Comparison of ENCODE assay signal across 32 mouse cellular contexts in genomic region chr1:153155364-153155763, GRCm38 (mm10). TPM values are rescaled to one million over a fixed set of nuclear protein-coding genes. Genes with fewer than 3 reads are reported as not detected.
A peak's percentile ranks its signal among the peaks of the same experiment; 100 is the strongest.
DNase-seq lines count a peak whose midpoint lies in the region; ATAC-seq and TF ChIP-seq lines count a peak whose summit lies in the region.
"Had no signal": no experiment of that assay in that cellular context is flagged by ENCODE, and none has a peak within 500 bp of the region (broad histone marks: within the 10 kb centered on the region; RNA-seq: fewer than 3 reads in every experiment).

No protein-coding gene starts in this region.

- 0 out of 2 replicates have a peak overlapping the region, but pooled peaks have one; percentile 28 for H3K27ac ChIP-seq in gastrocnemius, adult 2 months
- H3K27ac ChIP-seq in heart, embryonic 13.5 days (replicated peaks): 0 out of 2 replicates have a peak overlapping the region, but pooled peaks have one; percentile 7
- no peak overlapping the region for H3K27ac ChIP-seq in heart, embryonic 10.5 days
- no peak overlapping the region for H3K27ac ChIP-seq in heart, postnatal 0 days (ENCODE audit: low read depth)
- H3K27ac ChIP-seq: embryonic facial prominence, embryonic 13.5 days; hindbrain, embryonic 10.5 days; hindbrain, embryonic 15.5 days; kidney, embryonic 15.5 days; layer of hippocampus, adult 2 months; left cerebral cortex, adult 2 months; liver, embryonic 12.5 days; macrophage; midbrain, embryonic 13.5 days; stomach, embryonic 15.5 days had no signal

- H3K4me3 ChIP-seq in gastrocnemius, adult 2 months: no peak overlapping the region
- no peak overlapping the region for H3K4me3 ChIP-seq in heart, embryonic 13.5 days
- H3K4me3 ChIP-seq in heart, embryonic 10.5 days: no peak overlapping the region
- no peak overlapping the region for H3K4me3 ChIP-seq in heart, postnatal 0 days (ENCODE audit: low read depth, low read length)
- H3K4me3 ChIP-seq: embryonic facial prominence, embryonic 13.5 days; erythroblast, embryonic 14.5 days; hindbrain, embryonic 10.5 days; hindbrain, embryonic 15.5 days; kidney, embryonic 15.5 days; layer of hippocampus, adult 2 months; left cerebral cortex, adult 2 months; liver, embryonic 12.5 days; midbrain, embryonic 13.5 days; stomach, embryonic 15.5 days had no signal

- DNase-seq in gastrocnemius, adult 2 months: peak; percentile 33
- no peak for DNase-seq in gastrocnemius, postnatal 4 days (ENCODE audit: low spot score in 2 of 2)
- no peak for DNase-seq in heart, embryonic 10.5 days (ENCODE audit: low spot score)
- DNase-seq in heart, postnatal 0 days (ENCODE audit: low spot score): no peak
- peak; percentile 37 for DNase-seq in skeletal muscle tissue, adult 2 months (ENCODE audit: low read depth, low spot score)
- DNase-seq: adrenal gland, postnatal 25 days; cerebellum, adult 11-12 months; cerebellum, adult 9-11 months; embryo, embryonic 11 days; kidney, adult 11 months; kidney, postnatal 36 days; left cerebral cortex, postnatal 4 days; liver, postnatal 0 days; right cerebral cortex, postnatal 14 days had no signal

- no peak overlapping the region for H3K4me2 ChIP-seq in heart, embryonic 13.5 days
- no peak overlapping the region for H3K4me2 ChIP-seq in heart, postnatal 0 days (ENCODE audit: low read depth, low read length)
- H3K4me2 ChIP-seq: embryonic facial prominence, embryonic 13.5 days; hindbrain, embryonic 15.5 days; kidney, embryonic 15.5 days; liver, embryonic 12.5 days; midbrain, embryonic 13.5 days; stomach, embryonic 15.5 days had no signal

- H3K4me1 ChIP-seq in heart, embryonic 13.5 days: peaks cover 36% of the 10 kb centered on the region
- H3K4me1 ChIP-seq in heart, embryonic 10.5 days: peaks cover 27% of the 10 kb centered on the region
- H3K4me1 ChIP-seq in heart, postnatal 0 days (ENCODE audit: control insufficient read depth, insufficient read depth): peaks cover 10% of the 10 kb centered on the region
- H3K4me1 ChIP-seq: liver, embryonic 12.5 days; stomach, embryonic 15.5 days had no signal

- 42% methylated on average over 8 of the region's 8 CpGs for WGBS in heart, embryonic 13.5 days
- WGBS in heart, embryonic 10.5 days: 48% methylated on average over 8 of the region's 8 CpGs
- 41% methylated on average over 8 of the region's 8 CpGs for WGBS in heart, postnatal 0 days

- H3K27me3 ChIP-seq in heart, embryonic 13.5 days (replicated peaks): no peaks in the 10 kb centered on the region
- no peaks in the 10 kb centered on the region for H3K27me3 ChIP-seq in heart, embryonic 10.5 days (ENCODE audit: insufficient read depth, poor library complexity, severe bottlenecking)
- H3K27me3 ChIP-seq in heart, postnatal 0 days (ENCODE audit: control insufficient read depth, insufficient read depth, low read length): no peaks in the 10 kb centered on the region
- H3K27me3 ChIP-seq: embryonic facial prominence, embryonic 13.5 days; hindbrain, embryonic 15.5 days; kidney, embryonic 15.5 days; liver, embryonic 12.5 days; midbrain, embryonic 13.5 days; stomach, embryonic 15.5 days had no signal

- intact Hi-C loops in gastrocnemius, adult 2 months (cut with DNase I): no loop called here

- H3K9ac ChIP-seq in heart, embryonic 13.5 days: no peak overlapping the region
- no peak overlapping the region for H3K9ac ChIP-seq in heart, postnatal 0 days (replicated peaks; ENCODE audit: low read depth, low read length)
- H3K9ac ChIP-seq: embryonic facial prominence, embryonic 13.5 days; hindbrain, embryonic 15.5 days; kidney, embryonic 15.5 days; liver, embryonic 12.5 days; liver, postnatal 0 days; midbrain, embryonic 13.5 days; stomach, embryonic 15.5 days had no signal

- no peak for TF ChIP-seq EP300 in heart, postnatal 0 days (IDR thresholded peaks at IDR 0.05; ENCODE audit: low read depth)

- H3K36me3 ChIP-seq in heart, embryonic 13.5 days: no peaks in the 10 kb centered on the region
- H3K36me3 ChIP-seq in heart, embryonic 10.5 days: no peaks in the 10 kb centered on the region
- H3K36me3 ChIP-seq in heart, postnatal 0 days (replicated peaks; ENCODE audit: control insufficient read depth, insufficient read depth, low read length): no peaks in the 10 kb centered on the region
- H3K36me3 ChIP-seq: embryonic facial prominence, embryonic 13.5 days; hindbrain, embryonic 10.5 days; hindbrain, embryonic 15.5 days; liver, embryonic 12.5 days; midbrain, embryonic 13.5 days; stomach, embryonic 15.5 days had no signal

- H3K9me3 ChIP-seq in heart, embryonic 13.5 days: no peaks in the 10 kb centered on the region
- no peaks in the 10 kb centered on the region for H3K9me3 ChIP-seq in heart, embryonic 10.5 days
- no peaks in the 10 kb centered on the region for H3K9me3 ChIP-seq in heart, postnatal 0 days (replicated peaks; ENCODE audit: control insufficient read depth, low read length)
- H3K9me3 ChIP-seq: embryonic facial prominence, embryonic 13.5 days; hindbrain, embryonic 10.5 days; hindbrain, embryonic 15.5 days; kidney, embryonic 15.5 days; liver, embryonic 12.5 days; midbrain, embryonic 13.5 days; stomach, embryonic 15.5 days had no signal

- no peak for TF ChIP-seq CTCF in gastrocnemius, adult 2 months (IDR thresholded peaks at IDR 0.05)
- TF ChIP-seq CTCF in heart, postnatal 0 days (IDR thresholded peaks at IDR 0.05; ENCODE audit: low read depth): no peak

- ATAC-seq in heart, embryonic 13.5 days (ENCODE audit: extremely low read depth, insufficient number of reproducible peaks, low FRiP score, low TSS enrichment): no peak
- ATAC-seq in heart, postnatal 0 days (ENCODE audit: insufficient read depth, low read depth): peak; percentile 43; the same call in 1 of the 2 replicates
- no peak for ATAC-seq in frontal cortex, adult (ENCODE audit: low TSS enrichment)
- ATAC-seq: forebrain, embryonic 16.5 days; inflammation-experienced regulatory T-cells, adult 6 months; liver, embryonic 12.5 days; liver, postnatal 0 days; midbrain, embryonic 13.5 days had no signal

RNA-seq across cellular contexts. Expression of gene Lamc2, which starts 30.9 kb away (rescaled TPM):
- 1 to 10 TPM; 3.8 to 4.4 TPM for total RNA-seq in gastrocnemius, adult 2 months (2021)
- 1 to 10 TPM; 2.1 to 2.9 TPM for total RNA-seq in gastrocnemius, postnatal 4 days (2021)
- 10.0 and 10.4 TPM in 2 replicates for polyA plus RNA-seq in heart, embryonic 13.5 days (2015; fragmentation: Nextera tagmentation; extraction: Ambion mirVana)
- polyA plus RNA-seq in heart, embryonic 10.5 days (2016; fragmentation: Nextera tagmentation; extraction: Ambion mirVana): 4.9 and 5.6 TPM in 2 replicates
- total RNA-seq in heart, postnatal 0 days (2014; rRNA removed; ENCODE audit: low replicate concordance): 10.2 and 13.2 TPM in 2 replicates
- polyA plus RNA-seq in heart, postnatal 0 days (2015; fragmentation: Nextera tagmentation; extraction: Ambion mirVana): 4.1 and 6.0 TPM in 2 replicates
- total RNA-seq: granulocyte monocyte progenitor cell, adult 5-6 weeks; megakaryocyte-erythroid progenitor cell, adult 5-6 weeks; monocyte, adult 5-6 weeks had no signal
- polyA plus RNA-seq: macrophage had no signal

Comparison
In these comparisons a context has a peak if more than half of its experiments do, and no peak if none do; other contexts are left out.
1. DNase-seq: peak in gastrocnemius, adult 2 months (single experiment) and skeletal muscle tissue, adult 2 months (single experiment); none in gastrocnemius, postnatal 4 days (0 of 2), heart, embryonic 10.5 days (single experiment) and heart, postnatal 0 days (single experiment).
2. H3K27ac ChIP-seq: peak in gastrocnemius, adult 2 months (single experiment) and heart, embryonic 13.5 days (single experiment); none in heart, embryonic 10.5 days (single experiment) and heart, postnatal 0 days (single experiment).